Mouse (Mus musculus) midbrain, postnatal 0 days (tissue): ENCODE results near the gene Slc34a1. TPM values are rescaled to one million over a fixed set of nuclear protein-coding genes. Genes with fewer than 3 reads are reported as not detected.

Source experiments
- ATAC-seq: fragments of 200-750 bp; cut with Nextera tagmentation; 2 replicates; pipeline ENCODE4 v1.8.0; 2017; ENCODE audit warnings: moderate number of reproducible peaks, mild to moderate bottlenecking, moderate TSS enrichment, moderate library complexity; ENCODE audit not compliant: low FRiP score
- DNase-seq: peaks from one replicate; pipeline ENCODE4 v3.0.0-alpha.2; 2015; ENCODE audit warnings: low spot score
- H3K27ac ChIP-seq: fragments of 300-500 bp; sonication (generic); 2 replicates; pipeline ENCODE4 v1.5.1; 2014; ENCODE audit warnings: low read depth, mild to moderate bottlenecking, low read length, mixed read lengths
- H3K27me3 ChIP-seq: fragments of 300-500 bp; sonication (generic); 2 replicates; pipeline ENCODE4 v1.6.1; 2014; ENCODE audit warnings: low read length, control low read depth, mixed read lengths; ENCODE audit not compliant: insufficient read depth
- H3K36me3 ChIP-seq: fragments of 300-500 bp; sonication (generic); 2 replicates; pipeline ENCODE4 v1.6.1; 2014; ENCODE audit warnings: low read length, control low read depth, mixed read lengths; ENCODE audit not compliant: insufficient read depth
- H3K4me1 ChIP-seq: fragments of 300-500 bp; sonication (generic); 2 replicates; pipeline ENCODE4 v1.6.1; 2014; ENCODE audit warnings: mild to moderate bottlenecking, control low read depth, antibody characterized with exemption, low read length, mixed read lengths; ENCODE audit not compliant: insufficient read depth
- H3K4me2 ChIP-seq: fragments of 300-500 bp; sonication (generic); 2 replicates; pipeline ENCODE4 v1.6.1; 2014; ENCODE audit warnings: low read depth, mild to moderate bottlenecking, low read length, mixed read lengths; ENCODE audit not compliant: poor library complexity, severe bottlenecking
- H3K4me3 ChIP-seq: fragments of 300-500 bp; sonication (generic); 2 replicates; pipeline ENCODE4 v1.5.1; 2014; ENCODE audit warnings: low read depth, mild to moderate bottlenecking, low read length, moderate library complexity
- H3K9ac ChIP-seq: fragments of 300-500 bp; sonication (generic); replicated peaks from 2 replicates; pipeline ENCODE4 v1.6.1; 2014; ENCODE audit warnings: mild to moderate bottlenecking, low read length, moderate library complexity, mixed read lengths; ENCODE audit not compliant: poor library complexity, severe bottlenecking
- H3K9me3 ChIP-seq: fragments of 300-500 bp; sonication (generic); 2 replicates; pipeline ENCODE4 v1.6.1; 2016; ENCODE audit warnings: low read length, control low read depth
- CTCF ChIP-seq: IDR thresholded peaks from 2 replicates; pipeline ENCODE4 v1.5.1; 2016; ENCODE audit warnings: antibody characterized with exemption, mild to moderate bottlenecking
- WGBS: fragments of 180-500 bp; shearing (Covaris S2); extraction: QIAGEN DNeasy Blood & Tissue Kit; methylation state at CpG from one replicate; pipeline ENCODE4 v1.1.7; 2014; 5-methylcytosine and 5-hydroxymethylcytosine counted together
- polyA plus RNA-seq: library from polyadenylated mRNA; unstranded; fragments of >200 nt; fragmentation: Nextera tagmentation; extraction: Ambion mirVana; gene quantifications from 2 replicates; pipeline ENCODE4 v1.2.1, GENCODE M21; 2015
- total RNA-seq: library from RNA; depleted of rRNA; stranded (reverse); fragments of >200 nt; gene quantifications from 2 replicates; pipeline ENCODE4 v1.2.3, GENCODE M21; 2014

Slc34a1 gene
- total and polyA plus RNA-seq, 2 experiments from 2014 or later, result 0.04 TPM; not detected in 1

DNA sequence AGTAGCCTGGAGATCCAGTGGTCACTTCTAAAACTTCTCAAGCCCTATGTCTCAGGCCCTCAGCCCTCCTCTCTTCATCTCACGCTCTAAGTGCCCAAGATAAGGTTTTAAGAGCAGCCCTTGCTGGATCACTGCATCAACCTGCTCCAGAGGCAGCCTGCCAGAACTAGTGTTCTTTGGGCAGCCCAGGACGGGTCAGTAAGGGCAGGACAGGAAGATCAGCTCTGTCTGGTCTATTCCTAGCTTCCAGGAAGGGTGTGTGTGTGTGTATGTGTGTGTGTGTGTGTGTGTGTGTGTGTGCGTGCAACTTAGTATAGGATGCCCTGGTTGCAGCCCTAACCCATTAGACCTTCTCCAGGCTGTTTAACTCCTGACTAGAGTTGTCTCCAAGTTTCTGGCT is 27.8 kb upstream of the Slc34a1 start:
- H3K4me1 ChIP-seq, result no peaks in the 10 kb centered on the region
- no peak overlapping the region for H3K27ac ChIP-seq
- H3K27me3 ChIP-seq, result 0 out of 2 replicates have a peak, but pooled peaks cover 6% of the 10 kb centered on the region
- no peaks in the 10 kb centered on the region for H3K36me3 ChIP-seq
- no peak overlapping the region for H3K4me3 ChIP-seq
- no peak overlapping the region for H3K9ac ChIP-seq
- 68% methylated on average over 3 of the region's 3 CpGs for WGBS
- no peaks in the 10 kb centered on the region for H3K9me3 ChIP-seq
- no peak for TF ChIP-seq CTCF
- no peak overlapping the region for H3K4me2 ChIP-seq
- ATAC-seq (no peak), DNase-seq (no peak)

DNA sequence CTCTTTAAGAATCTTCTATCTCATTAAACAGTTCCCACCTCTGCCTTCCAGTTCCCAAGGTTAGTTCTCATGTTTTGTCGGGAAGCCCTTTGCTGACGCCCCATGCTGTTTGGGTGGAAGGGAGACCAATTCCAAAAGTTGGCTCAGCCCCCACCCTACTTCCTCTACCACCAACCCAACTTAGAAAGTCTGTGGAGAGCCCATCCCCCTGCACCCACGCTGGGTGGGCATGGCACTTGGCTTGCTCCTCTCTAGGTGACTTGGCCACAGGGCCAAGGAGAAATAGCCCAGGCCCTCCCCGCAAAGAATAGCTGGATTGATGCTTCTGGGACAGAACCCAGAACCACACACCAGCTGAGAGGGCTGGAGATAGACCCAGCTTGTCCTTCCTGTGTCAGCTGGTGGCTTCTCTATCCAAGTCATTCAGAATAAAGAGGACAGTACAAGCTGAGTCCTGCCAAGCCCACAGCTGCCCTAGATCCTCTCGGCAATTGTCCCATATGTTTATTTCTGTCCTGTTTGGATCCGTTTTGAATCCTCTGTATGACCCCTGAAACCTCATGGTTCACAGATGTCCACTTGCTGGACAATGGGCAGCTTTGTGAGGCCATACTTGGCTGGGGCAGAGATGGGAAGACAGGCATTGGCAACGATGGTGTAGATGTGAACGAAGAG is 26.8 kb upstream of the Slc34a1 start:
- no peak overlapping the region for H3K9ac ChIP-seq
- no peak for TF ChIP-seq CTCF
- no peak overlapping the region for H3K27ac ChIP-seq
- H3K36me3 ChIP-seq, result no peaks in the 10 kb centered on the region
- H3K27me3 ChIP-seq, result 0 out of 2 replicates have a peak, but pooled peaks cover 10% of the 10 kb centered on the region
- ATAC-seq (no peak; the same call in 1 of the 2 replicates), DNase-seq (peak; percentile 39)
- WGBS, result 82% methylated on average over 8 of the region's 8 CpGs
- no peaks in the 10 kb centered on the region for H3K4me1 ChIP-seq
- no peak overlapping the region for H3K4me2 ChIP-seq
- H3K4me3 ChIP-seq, result no peak overlapping the region
- H3K9me3 ChIP-seq, result no peaks in the 10 kb centered on the region

DNA sequence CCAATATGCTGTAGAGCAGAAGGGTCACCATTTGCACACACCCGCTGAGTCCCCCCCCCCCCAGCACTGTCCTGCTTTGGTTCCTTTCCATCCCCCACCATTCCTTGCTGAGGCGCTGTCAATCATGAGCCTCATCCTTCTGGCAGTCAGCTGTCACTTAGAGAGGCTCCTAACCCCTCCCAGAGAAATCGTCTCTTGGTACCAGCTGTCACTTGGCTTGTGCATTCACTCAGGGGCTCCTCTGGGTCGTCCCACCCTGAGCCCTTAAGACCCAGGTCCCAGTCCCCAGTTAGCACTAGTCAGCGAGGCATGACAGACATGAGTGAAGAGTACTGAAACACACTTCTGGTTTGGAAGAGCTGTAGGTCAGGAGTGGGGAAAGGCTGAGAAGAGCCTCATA is 26.2 kb upstream of the Slc34a1 start:
- ATAC-seq, result no peak
- Histone ChIP-seq H3K4me2 (no peak overlapping the region), H3K9ac (no peak overlapping the region), H3K4me3 (no peak overlapping the region), H3K27ac (no peak overlapping the region), H3K4me1 (no peaks in the 10 kb centered on the region), H3K27me3 (0 out of 2 replicates have a peak, but pooled peaks cover 10% of the 10 kb centered on the region), H3K36me3 (no peaks in the 10 kb centered on the region), H3K9me3 (no peaks in the 10 kb centered on the region)
- DNase-seq, result no peak
- WGBS, result 44% methylated on average over 5 of the region's 5 CpGs
- TF ChIP-seq CTCF, result no peak

DNA sequence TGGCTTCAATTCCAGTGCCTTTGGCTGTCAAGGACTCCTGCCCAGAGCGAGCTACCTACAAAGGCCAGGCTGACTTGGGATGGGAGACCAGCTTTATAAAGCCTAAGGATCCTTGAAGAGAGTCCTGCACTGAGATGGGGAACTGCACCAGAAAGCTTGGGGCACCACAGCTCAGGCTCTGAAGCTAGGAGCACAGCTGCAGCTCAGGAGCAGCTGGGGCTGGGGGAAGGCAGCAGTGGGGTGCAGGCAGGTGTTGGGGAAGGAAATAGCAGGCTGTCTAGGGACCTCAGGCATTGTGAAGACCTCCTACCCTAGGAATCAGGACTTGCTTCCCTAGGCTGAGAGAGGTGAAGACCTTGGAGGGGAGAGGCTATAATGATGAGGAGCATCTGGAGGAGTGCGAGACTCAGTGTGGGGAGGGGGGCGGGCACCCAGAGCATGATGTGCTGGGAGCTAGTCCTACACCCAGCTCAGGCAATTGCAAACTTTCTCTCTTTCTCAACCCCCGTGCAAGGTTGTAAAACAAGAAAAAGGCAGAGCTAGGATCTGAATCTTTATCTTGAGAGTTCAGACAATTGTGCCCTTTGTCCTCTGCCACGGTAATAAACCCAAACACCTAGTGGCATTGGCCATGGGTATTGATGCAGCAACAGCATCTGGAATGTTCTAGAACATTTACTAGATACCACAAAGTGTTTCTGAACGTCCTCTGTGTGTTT is 23.6 kb upstream of the Slc34a1 start:
- no peak for TF ChIP-seq CTCF
- Histone ChIP-seq H3K27ac (no peak overlapping the region), H3K9ac (no peak overlapping the region), H3K27me3 (peaks cover 25% of the 10 kb centered on the region), H3K36me3 (no peaks in the 10 kb centered on the region), H3K4me2 (no peak overlapping the region), H3K9me3 (no peaks in the 10 kb centered on the region), H3K4me3 (no peak overlapping the region), H3K4me1 (no peaks in the 10 kb centered on the region)
- ATAC-seq (no peak), DNase-seq (no peak)
- WGBS, result 72% methylated on average over 6 of the region's 6 CpGs

DNA sequence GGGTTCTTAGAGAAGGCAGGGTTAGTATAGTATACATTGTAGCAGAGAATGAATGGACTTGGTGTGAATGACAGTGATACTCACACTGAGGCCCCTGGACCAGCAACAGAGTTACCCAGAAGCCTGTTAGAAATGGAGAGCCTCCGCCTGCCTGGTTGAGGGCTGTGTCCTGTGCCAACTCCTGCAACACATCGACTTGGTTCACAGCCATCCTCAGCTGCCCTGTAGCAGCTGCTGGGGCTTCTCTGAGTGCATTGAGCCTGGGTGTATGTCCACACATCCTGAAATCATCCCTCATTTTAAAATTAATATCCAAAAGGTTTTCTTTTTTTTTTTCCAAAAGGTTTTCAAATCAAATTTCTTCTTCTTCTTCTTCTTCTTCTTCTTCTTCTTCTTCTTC is 22.1 kb upstream of the Slc34a1 start:
- Histone ChIP-seq H3K4me1 (no peaks in the 10 kb centered on the region), H3K4me2 (no peak overlapping the region), H3K9me3 (no peaks in the 10 kb centered on the region), H3K9ac (no peak overlapping the region), H3K27ac (no peak overlapping the region), H3K27me3 (peaks cover 38% of the 10 kb centered on the region), H3K4me3 (no peak overlapping the region), H3K36me3 (no peaks in the 10 kb centered on the region)
- 70% methylated on average over 2 of the region's 2 CpGs for WGBS
- DNase-seq (peak; percentile 44), ATAC-seq (no peak)
- TF ChIP-seq CTCF, result no peak

DNA sequence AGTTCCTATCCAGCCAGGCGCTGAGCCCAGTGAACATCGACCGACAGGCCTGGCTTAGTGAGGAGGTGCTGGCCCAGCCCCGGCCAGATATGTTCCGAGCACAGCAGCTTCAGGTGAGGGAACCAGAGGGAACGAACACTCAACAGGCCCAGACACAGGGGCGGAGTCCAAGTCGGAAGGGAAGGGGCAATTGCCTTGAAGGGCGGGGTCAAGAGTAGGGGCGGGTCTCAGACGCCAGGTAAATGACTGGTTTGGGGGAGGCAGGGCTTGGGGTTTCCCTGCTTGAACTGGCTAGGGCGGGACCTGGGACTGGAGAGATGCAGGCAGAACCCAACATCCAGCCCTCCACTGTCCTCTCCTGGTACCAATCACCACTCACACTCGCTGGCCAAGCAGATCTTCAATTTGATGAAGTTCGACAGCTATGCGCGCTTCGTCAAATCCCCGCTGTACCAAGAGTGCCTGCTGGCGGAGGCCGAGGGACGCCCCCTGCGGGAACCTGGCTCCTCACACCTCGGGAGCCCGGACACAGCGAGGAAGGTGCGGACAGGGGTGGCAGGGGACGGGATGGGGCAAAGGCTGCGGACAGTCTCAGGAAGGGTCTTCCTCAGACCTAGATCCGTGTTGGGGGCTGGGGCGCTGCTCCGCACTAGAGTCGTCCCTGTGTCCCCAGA is 18.9 kb upstream of the Slc34a1 start:
- Histone ChIP-seq H3K9me3 (no peaks in the 10 kb centered on the region), H3K4me2 (no peak overlapping the region), H3K27me3 (peaks cover 38% of the 10 kb centered on the region), H3K27ac (no peak overlapping the region), H3K36me3 (no peaks in the 10 kb centered on the region), H3K4me1 (no peaks in the 10 kb centered on the region), H3K9ac (0 out of 2 replicates have a peak overlapping the region, but pooled peaks have one; percentile 1), H3K4me3 (no peak overlapping the region)
- no peak; the same call in 1 of the 2 replicates for TF ChIP-seq CTCF
- no peak for ATAC-seq
- 7% methylated on average over 31 of the region's 32 CpGs for WGBS
- DNase-seq, result no peak
